Mouse (Mus musculus) inflammation-experienced regulatory T-cells (primary cell): ENCODE results near the gene Lenep. TPM values are rescaled to one million over a fixed set of nuclear protein-coding genes. Genes with fewer than 3 reads are reported as not detected.

Experiments
- polyA plus RNA-seq, 2 experiments: library from polyadenylated mRNA; unstranded; fragments of 100-300 nt; shearing (Covaris generic); gene quantifications; one replicate each; pipeline ENCODE4 v1.2.1; 2017

Gene Lenep
- 1 to 10 TPM in 1 of 2 experiments, not detected in 1; 1.8 TPM for polyA plus RNA-seq

DNA sequence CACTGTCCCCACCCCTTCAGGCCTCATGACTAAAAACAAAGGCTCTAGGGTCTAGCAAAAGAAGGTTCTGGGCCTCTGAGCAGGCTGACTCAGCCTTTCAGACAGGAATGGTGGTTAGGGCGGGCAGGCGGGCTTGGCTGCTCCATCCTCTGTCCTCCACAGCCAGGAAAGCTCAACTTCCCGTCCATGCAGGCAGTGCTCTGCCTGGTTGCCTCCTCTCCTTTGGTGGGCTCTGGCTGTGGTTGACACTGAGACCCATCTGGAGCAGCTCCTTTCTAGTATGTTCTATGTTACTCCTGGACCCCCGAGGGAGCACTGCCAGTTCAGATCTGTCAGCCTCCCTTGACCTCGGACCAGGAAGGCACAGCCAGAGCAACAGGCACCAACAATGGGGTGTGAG is at the start of gene Lenep:
TSS of gene Lenep (minus strand) at position 101 of the 400 bp plus-strand sequence.

DNA sequence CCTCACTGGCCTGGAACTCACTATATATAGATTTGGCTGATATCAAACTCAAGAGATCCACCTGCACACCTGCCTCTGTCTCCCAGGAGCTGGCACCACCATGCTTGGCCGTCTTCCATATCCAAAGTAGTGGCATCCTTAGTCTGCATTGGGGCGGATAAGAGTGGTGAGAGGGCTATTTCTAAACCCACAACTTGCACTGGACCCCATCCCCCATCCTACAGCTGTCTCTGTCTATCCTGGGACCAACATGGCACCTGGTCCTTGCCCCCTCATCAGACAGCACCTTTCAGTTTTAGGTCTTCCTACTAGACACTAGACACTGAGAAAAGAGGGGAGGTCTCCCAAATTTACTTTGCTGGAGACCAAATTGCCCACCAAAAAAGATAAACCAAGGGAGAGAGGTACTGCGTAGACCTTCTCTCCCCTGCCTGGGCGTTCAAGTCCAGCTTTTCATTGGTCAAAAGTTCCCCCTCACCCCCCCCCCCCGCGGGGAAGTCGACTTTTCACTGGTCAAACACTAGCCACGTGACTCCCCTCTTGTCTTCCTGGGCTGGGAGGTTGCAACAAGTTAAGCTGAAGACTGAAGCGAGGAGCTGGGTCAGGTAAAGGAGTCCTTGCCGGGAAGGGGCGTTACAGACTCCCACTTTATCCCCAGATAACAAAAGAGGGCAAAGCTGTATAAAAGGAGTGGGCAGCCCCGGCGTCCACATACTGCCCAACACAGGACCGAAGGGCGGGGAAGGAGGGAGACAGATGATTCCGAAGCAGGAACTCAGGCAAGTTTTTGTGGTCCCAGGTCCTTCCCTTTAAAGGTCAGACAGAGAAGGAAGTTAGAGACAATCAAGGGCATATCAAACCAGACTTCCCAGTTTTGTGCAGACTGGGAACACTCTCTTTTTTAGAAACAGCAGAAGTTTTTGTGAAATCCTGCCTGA is 33.9 kb upstream of the Lenep start, which contains the start of gene Pbxip1:
TSS of gene Pbxip1 (plus strand) at position 531 of the 938 bp plus-strand sequence.

GRCm38 (mm10) chr3:89430171-89431159 is 27.9 kb upstream of the Lenep start, which contains the start of gene Pygo2:
Pygo2 (plus strand) TSS chr3:89430214.

DNA sequence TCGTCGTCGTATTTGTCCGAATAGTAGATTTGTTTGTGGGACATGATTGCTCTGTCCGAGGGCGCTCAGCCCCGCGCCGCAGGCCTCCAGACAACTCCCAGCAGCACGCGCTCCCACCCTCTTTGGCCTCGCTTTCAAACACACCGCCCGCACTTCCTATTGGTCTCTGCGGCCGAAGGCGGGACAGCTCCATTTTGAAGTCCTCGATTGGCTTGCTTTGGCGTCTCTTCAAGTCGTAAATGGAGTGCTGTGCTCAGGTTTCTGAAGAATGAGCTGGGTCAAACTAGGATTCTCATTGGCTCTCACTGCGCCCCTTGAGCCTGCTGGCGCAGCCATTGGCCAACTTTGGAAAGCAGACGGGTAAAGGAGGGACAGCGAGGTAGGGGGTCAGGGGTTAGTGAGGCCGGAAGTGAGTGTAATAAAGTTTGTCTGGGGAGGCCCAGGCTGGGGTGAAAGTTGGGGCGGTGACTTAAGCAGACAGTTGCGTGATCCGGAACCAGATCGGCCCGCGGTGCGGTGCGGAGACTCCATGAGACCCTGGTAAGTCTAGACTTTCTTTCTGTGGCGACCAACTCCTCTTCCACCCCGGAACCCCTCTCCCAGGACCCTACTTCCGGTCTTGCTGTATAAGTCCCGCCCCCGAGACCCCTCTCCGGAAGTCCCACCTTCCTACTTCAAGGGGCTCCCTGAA is 15.7 kb upstream of the Lenep start, which contains the start of the genes Cks1b and Shc1:
TSS of gene Cks1b (minus strand) at position 214 of the 691 bp plus-strand sequence.
TSS of gene Shc1 (plus strand) at position 274 of the 691 bp plus-strand sequence.

DNA sequence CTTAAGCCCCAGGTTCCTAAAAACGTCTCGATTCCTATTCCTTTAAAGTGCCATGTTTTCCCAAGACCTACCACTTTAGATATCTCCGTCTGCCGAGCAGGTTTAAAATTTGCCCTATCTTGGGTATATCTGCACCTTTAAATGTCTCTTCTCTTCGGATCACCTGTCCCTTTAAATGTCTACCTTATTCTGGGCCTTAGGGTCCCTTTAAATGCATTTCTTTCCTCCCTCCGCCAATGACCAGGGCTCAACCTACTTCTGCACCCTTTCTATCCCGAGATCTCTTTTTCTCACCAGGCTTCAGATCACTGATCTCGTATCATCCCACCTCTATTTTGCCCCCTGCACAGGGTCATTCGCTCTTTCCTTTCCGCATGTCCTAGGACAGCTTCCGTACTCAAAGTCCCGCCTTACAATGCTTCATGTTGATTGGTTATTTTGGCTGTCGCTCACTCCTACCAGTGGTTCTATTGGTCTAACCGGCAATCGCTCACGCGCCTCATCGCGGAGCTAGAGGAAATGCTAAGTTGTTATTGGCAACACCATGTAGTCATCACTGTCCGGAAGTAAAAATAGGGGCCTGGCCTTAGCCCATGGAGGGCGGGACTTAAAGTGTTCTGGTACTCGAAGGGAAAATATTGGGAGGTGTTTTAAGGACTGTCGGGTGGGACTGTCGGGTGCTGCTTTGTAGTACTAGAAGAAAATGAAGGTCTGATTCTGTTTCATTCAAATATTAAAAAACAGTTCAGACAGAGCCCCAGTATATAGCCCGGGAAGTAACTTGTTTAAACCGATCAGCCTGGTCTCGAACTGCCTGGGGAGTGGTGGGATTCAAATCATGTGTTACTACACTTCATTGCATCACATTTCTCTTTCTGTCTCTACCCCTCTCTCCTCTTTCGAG is 9.1 kb upstream of the Lenep start, which contains the start of gene Flad1:
TSS of gene Flad1 (minus strand) at position 381 of the 904 bp plus-strand sequence.

GRCm38 (mm10) chr3:89394006-89394893 is 8.3 kb downstream of the Lenep start, which contains the start of gene Zbtb7b:
Zbtb7b (minus strand) TSS chr3:89394776.

DNA sequence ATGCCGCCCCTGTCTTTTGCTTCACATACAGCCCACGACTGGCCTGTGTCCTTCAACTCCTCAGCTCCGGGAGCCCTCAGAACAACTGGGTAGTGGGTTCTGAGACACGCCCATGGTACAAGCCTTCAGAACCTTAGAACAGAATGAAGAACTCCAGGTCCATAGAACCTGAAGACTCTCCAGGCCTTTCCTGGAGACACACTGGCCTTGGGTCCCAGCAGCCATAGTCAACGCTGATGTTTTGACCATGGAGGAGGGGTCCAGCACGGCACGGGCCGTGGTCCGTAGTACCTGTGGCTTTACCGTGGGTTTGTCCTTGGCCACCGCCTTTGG is 37.5 kb downstream of the Lenep start, which contains the start of gene Dcst1:
TSS of gene Dcst1 (minus strand) at position 101 of the 333 bp plus-strand sequence.

DNA sequence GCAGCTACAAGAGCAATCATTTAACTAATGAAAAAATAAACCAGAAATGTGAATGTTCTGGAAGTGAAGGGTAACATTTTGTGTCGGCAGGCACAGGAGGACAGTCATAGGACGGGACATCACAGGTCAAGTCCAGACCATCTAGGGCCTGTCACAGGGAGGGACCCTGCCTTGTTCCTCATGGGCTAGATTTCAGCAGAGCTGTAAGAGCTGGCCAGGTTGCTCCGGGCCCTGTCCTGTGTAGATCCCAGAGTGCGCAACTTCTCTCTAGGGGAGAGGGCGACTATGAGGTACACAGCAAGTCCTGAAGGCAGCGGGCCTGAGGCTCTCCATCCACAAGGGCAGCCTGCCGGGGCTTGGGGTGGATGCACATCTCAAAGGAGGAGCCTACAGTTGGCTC is 40.9 kb downstream of the Lenep start, which contains the start of gene Dcst2:
TSS of gene Dcst2 (plus strand) at position 301 of the 400 bp plus-strand sequence.

Other genes starting within 250 kb of the Lenep start
- gene Hcn3, start 242.6 kb downstream of the Lenep start, polyA plus RNA-seq = 1 to 10 TPM in 1 of 2 experiments, under 1 TPM in 1; 0.76 to 2.1 TPM
- gene Clk2, start 238.0 kb downstream of the Lenep start, polyA plus RNA-seq = 100 to 1,000 TPM; 115 to 129 TPM
- 100 to 1,000 TPM; 257 to 293 TPM for gene Scamp3, start 225.3 kb downstream of the Lenep start, polyA plus RNA-seq
- 100 to 1,000 TPM; 204 to 228 TPM for gene Fam189b, start 219.7 kb downstream of the Lenep start, polyA plus RNA-seq
- gene Gba, start 199.9 kb downstream of the Lenep start, polyA plus RNA-seq = 100 to 1,000 TPM; 120 to 135 TPM
- gene Thbs3, start 187.6 kb downstream of the Lenep start, polyA plus RNA-seq = 1 to 10 TPM in 1 of 2 experiments, under 1 TPM in 1; 0.88 to 1.6 TPM
- gene Mtx1, start 175.7 kb downstream of the Lenep start, polyA plus RNA-seq = 100 to 1,000 TPM; 121 to 126 TPM
- 1 to 10 TPM in 1 of 2 experiments, not detected in 1; 1.2 TPM for gene Muc1, start 173.7 kb downstream of the Lenep start, polyA plus RNA-seq
- 100 to 1,000 TPM; 235 to 244 TPM for gene Krtcap2, start 156.8 kb downstream of the Lenep start, polyA plus RNA-seq
- 1 to 10 TPM; 3.0 to 3.5 TPM for gene Trim46, start 156.5 kb downstream of the Lenep start, polyA plus RNA-seq
- 10 to 100 TPM; 84.5 to 92.4 TPM for gene Dpm3, start 143.4 kb downstream of the Lenep start, polyA plus RNA-seq
- gene Slc50a1, start 132.2 kb downstream of the Lenep start, polyA plus RNA-seq = 100 to 1,000 TPM; 239 to 241 TPM
- not detected for gene Efna1, start 121.7 kb downstream of the Lenep start, polyA plus RNA-seq
- under 1 TPM in 1 of 2 experiments, not detected in 1; 0.49 TPM for gene Efna3, start 79.8 kb downstream of the Lenep start, polyA plus RNA-seq
- under 1 TPM; 0.42 to 0.82 TPM for gene Efna4, start 64.8 kb downstream of the Lenep start, polyA plus RNA-seq
- gene Adam15, start 52.8 kb downstream of the Lenep start, polyA plus RNA-seq = 10 to 100 TPM; 24.1 to 31.4 TPM
- gene Dcst2, start 40.8 kb downstream of the Lenep start, polyA plus RNA-seq = under 1 TPM; 0.27 to 0.37 TPM
- gene Dcst1, start 37.5 kb downstream of the Lenep start, polyA plus RNA-seq = under 1 TPM; 0.32 to 0.40 TPM
- gene Zbtb7b, start 8.0 kb downstream of the Lenep start, polyA plus RNA-seq = 10 to 100 TPM; 45.3 to 49.2 TPM
- 10 to 100 TPM; 54.6 to 58.7 TPM for gene Flad1, start 9.1 kb upstream of the Lenep start, polyA plus RNA-seq
- gene Cks1b, start 15.6 kb upstream of the Lenep start, polyA plus RNA-seq = 10 to 100 TPM; 13.5 to 16.3 TPM
- 10 to 100 TPM; 69.6 to 83.1 TPM for gene Shc1, start 15.7 kb upstream of the Lenep start, polyA plus RNA-seq
- gene Pygo2, start 27.4 kb upstream of the Lenep start, polyA plus RNA-seq = 10 to 100 TPM; 76.0 to 78.7 TPM
- gene Pbxip1, start 33.9 kb upstream of the Lenep start, polyA plus RNA-seq = 100 to 1,000 TPM; 113 to 129 TPM
- 10 to 100 TPM; 17.2 to 17.9 TPM for gene Pmvk, start 51.7 kb upstream of the Lenep start, polyA plus RNA-seq
- under 1 TPM; 0.04 to 0.12 TPM for gene Kcnn3, start 117.4 kb upstream of the Lenep start, polyA plus RNA-seq